Mouse (Mus musculus) A20 (cell line): ENCODE results near the gene Sorcs2.

Experiments used
- DNase-seq: peaks from one replicate; pipeline ENCODE4 v3.0.0-alpha.2; 2011; ENCODE audit warnings: low read depth, low spot score

The Sorcs2 gene

GRCm38 (mm10) chr5:36359535-36360243 is 38.2 kb downstream of the Sorcs2 start:
- no peak for DNase-seq

GRCm38 (mm10) chr5:36358161-36358560 is 39.8 kb downstream of the Sorcs2 start:
- DNase-seq: no peak

GRCm38 (mm10) chr5:36356659-36357058 is 41.3 kb downstream of the Sorcs2 start:
- no peak for DNase-seq

- DNase-seq: no peak
Observed at GRCm38 (mm10) chr5:36355683-36356082, 42.3 kb downstream of the Sorcs2 start.

- DNase-seq: no peak
Observed at GRCm38 (mm10) chr5:36353679-36354078, 44.3 kb downstream of the Sorcs2 start.

GRCm38 (mm10) chr5:36353194-36353593 is 44.7 kb downstream of the Sorcs2 start:
- no peak for DNase-seq

GRCm38 (mm10) chr5:36346698-36347097 is 51.2 kb downstream of the Sorcs2 start:
- DNase-seq: no peak

GRCm38 (mm10) chr5:36339283-36339682 is 58.7 kb downstream of the Sorcs2 start:
- DNase-seq: no peak

- DNase-seq: no peak
Observed at GRCm38 (mm10) chr5:36336252-36336651, 61.7 kb downstream of the Sorcs2 start.

- no peak for DNase-seq
Observed at GRCm38 (mm10) chr5:36335661-36336060, 62.3 kb downstream of the Sorcs2 start.

GRCm38 (mm10) chr5:36334227-36334626 is 63.7 kb downstream of the Sorcs2 start:
- no peak for DNase-seq

- DNase-seq: no peak
Observed at GRCm38 (mm10) chr5:36330472-36331155, 67.3 kb downstream of the Sorcs2 start.

GRCm38 (mm10) chr5:36326057-36327010 is 71.6 kb downstream of the Sorcs2 start:
- peak; percentile 11 for DNase-seq

GRCm38 (mm10) chr5:36324140-36324572 is 73.8 kb downstream of the Sorcs2 start:
- DNase-seq: no peak

- DNase-seq: peak; percentile 72
Observed at GRCm38 (mm10) chr5:36323526-36323925, 74.4 kb downstream of the Sorcs2 start.

- DNase-seq: no peak
Observed at GRCm38 (mm10) chr5:36321581-36321980, 76.4 kb downstream of the Sorcs2 start.

GRCm38 (mm10) chr5:36320667-36321066 is 77.3 kb downstream of the Sorcs2 start:
- DNase-seq: no peak

- DNase-seq: peak; percentile 62
Observed at GRCm38 (mm10) chr5:36317641-36318368, 80.1 kb downstream of the Sorcs2 start.

- no peak for DNase-seq
Observed at GRCm38 (mm10) chr5:36315106-36315505, 82.8 kb downstream of the Sorcs2 start.

GRCm38 (mm10) chr5:36313353-36314079 is 84.4 kb downstream of the Sorcs2 start:
- DNase-seq: no peak

GRCm38 (mm10) chr5:36312926-36313325 is 85.0 kb downstream of the Sorcs2 start:
- no peak for DNase-seq
